Mouse (Mus musculus) fat pad, adult 2 months (tissue): ENCODE results near the gene Tmem54.

Experiments
- DNase-seq: peaks from one replicate; pipeline ENCODE4 v3.0.0-alpha.2; 2011; ENCODE audit warnings: low read depth, low spot score; ENCODE audit errors: extremely low read depth

Tmem54 gene

DNA sequence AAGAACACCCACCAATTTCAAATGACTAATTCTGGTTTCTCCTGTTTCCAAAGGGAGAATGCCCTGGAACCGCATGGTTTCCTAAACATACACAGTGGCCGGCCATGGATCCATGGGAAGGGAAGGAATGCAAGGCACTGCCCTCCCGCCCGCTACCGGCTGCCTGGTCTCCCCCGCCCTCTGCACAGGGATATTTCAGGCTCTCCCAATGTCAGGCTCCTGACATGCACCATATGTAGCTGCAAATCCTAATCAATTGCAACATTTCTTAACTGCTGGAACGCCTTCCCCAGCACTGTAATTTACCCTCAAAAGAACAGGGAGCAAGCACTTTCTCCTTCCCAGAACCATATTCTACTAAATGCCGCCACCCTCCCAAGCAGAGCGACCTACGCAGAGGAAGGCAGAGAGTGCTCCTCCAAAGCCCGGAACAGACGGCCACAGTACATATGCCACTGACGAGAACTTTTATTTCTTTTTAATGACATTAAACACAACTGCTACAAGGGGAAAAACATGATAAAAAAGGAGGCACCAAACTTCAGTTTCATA is 42.3 kb downstream of the Tmem54 start:
- no peak for DNase-seq

DNA sequence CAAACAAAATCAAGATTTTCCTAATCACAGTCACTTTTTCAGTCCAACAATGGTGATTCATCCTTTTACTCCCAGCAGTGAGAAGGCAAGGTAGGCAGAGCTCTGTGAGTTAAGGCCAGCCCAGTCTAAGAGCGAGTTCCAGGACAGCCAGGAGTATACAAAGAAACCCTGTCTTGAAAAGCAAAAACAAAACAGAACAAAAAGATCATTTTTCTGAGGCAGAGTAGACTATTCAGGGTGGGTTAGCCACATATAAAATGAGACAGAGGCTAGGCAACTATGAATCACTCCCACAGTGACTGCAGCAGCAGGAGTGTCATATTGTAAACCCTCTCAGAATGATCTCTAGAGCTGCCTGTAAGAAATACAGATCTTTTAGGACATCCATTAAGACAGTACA is 44.0 kb downstream of the Tmem54 start:
- DNase-seq: no peak

DNA sequence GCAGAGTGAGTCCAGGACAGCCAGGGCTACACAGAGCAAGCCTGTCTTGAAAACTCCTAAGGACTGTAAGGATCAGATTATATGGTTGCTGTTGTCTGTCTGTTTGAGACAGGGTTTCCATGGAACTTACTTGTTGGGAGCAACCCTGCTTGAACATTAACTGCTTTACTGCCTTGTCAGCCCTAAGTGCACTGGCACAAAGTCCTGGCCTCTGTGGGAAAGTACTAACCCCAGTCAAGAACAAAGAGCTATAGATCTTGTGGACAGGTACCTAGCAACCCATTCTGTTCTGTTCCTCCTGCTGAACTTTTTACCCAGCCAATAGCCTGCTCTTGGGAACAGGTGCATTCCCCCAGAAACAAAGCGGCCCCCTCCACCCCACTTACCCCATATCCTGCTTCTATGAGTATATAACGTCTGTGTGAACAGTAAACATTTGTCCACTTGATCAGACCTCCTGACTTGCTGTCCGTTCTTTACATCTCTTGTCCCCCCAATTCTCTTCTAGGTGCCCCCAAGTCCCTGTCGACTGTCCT is 46.0 kb downstream of the Tmem54 start:
- DNase-seq: no peak

DNA sequence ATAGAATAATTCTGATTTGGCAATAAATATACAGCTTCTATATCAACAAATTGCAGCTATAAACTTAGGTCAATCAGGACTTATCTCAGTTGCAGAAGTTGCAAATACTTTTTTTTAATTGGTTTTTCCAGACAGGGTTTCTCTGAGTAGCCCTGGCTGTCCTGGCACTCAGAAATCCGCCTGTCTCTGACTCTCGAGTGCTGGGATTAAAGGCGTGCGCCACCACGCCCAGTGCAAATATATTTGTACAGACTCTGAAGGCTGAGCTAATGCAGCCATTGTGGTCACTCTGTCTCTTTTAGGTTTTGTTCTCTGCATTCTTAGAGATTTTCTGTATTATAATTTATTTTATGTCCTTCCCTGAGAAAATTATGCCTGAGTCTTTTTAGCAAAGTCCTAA is 52.2 kb downstream of the Tmem54 start:
- DNase-seq: no peak

DNA sequence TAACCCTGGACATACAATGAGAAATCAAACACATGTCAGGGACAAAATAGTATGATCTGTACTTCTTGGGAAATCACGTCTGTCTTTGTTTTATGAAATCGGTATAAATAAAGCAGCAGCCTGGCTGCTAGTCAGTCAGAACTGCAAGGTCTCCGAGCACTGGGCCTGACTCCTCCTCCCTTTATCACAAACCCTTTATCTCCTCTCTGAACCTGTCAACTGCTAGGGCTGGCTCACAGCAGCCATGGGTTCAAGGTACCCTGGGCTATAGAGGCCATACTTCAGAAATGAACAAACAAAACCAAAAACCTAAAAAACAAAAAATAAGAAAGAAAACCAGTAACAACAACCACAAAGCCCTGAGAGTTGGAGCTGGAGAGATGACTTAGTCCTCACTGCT is 53.2 kb downstream of the Tmem54 start:
- DNase-seq: no peak

DNA sequence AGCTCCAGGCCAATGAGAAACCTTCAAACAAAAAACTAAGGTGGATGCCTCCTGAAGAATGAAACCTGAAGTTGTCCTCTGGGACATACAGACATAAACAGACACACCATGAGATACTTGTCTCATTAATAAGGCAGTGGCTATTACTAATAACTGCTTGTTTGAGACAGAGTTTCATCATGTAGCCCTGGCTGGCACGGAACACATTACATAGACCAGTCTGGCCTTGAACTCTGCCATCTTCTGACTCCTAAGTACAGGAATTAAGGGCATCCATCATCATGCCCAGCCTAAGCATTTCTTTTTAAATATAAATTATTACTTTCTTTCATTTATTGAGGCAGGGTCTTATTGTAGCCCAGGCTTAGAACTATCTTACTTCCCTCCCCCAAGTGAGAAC is 55.7 kb downstream of the Tmem54 start:
- DNase-seq: no peak
